In the genomic region with DNA sequence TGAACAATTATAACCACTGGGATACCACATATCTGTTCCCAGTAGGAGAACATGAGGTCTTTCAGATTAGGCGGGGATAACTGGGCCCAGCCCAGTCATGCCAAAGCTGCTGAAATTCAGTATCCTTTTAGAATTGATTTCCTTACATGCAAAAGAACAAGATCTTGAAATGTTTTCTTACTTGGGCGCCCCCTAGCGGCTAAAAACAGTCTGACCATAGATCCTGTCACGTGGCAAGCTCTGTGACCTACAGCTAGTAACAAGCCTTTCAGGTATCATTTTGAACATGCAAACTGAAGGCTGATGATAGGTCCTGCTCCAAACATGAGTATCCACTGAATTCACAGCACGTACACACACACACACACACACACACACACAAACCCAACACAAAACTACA, we compare ENCODE assay signal across 10 mouse cellular contexts. TPM values are rescaled to one million over a fixed set of nuclear protein-coding genes. Genes with fewer than 3 reads are reported as not detected.
DNase-seq lines count a peak whose midpoint lies in the region; ATAC-seq and TF ChIP-seq lines count a peak whose summit lies in the region.
"Had no signal": no experiment of that assay in that cellular context is flagged by ENCODE, and none has a peak within 500 bp of the region (broad histone marks: within the 10 kb centered on the region; RNA-seq: fewer than 3 reads in every experiment).

No protein-coding gene starts in this region.

- TF ChIP-seq POLR2A in bone marrow, adult 2 months (IDR thresholded peaks at IDR 0.05; ENCODE audit: borderline replicate concordance, control insufficient read depth, low read depth, low read length), result no peak

- no peak for TF ChIP-seq EP300 in liver, postnatal 0 days (IDR thresholded peaks at IDR 0.05; ENCODE audit: low read depth)

- DNase-seq in neural tube, embryonic 10.5 days (ENCODE audit: extremely low spot score, low spot score), result peak; percentile 74
- peak; percentile 75 to 91 for DNase-seq in frontal cortex, adult 2 months (ENCODE audit: extremely low spot score in 1 of 2, low spot score in 1 of 2)
- peak; percentile 81 to 91 for DNase-seq in kidney, postnatal 25 days
- DNase-seq in liver, postnatal 0 days, result peak; percentile 79
- DNase-seq in right cerebral cortex, postnatal 4 days, result peak; percentile 85

- TF ChIP-seq CTCF in bone marrow, adult 2 months (IDR thresholded peaks at IDR 0.05; ENCODE audit: control insufficient read depth, insufficient read depth, low read length), result peak; percentile 43
- TF ChIP-seq CTCF in liver, postnatal 0 days (IDR thresholded peaks at IDR 0.05; ENCODE audit: low read depth), result peak; percentile 72

- peaks cover 9% of the 10 kb centered on the region for H3K4me1 ChIP-seq in neural tube, embryonic 15.5 days
- H3K4me1 ChIP-seq in bone marrow, adult 2 months (ENCODE audit: control insufficient read depth, insufficient read depth, low read length), result peaks cover 3% of the 10 kb centered on the region; the same call in 1 of the 2 replicates
- H3K4me1 ChIP-seq in liver, postnatal 0 days (ENCODE audit: insufficient read depth), result peaks cover 6% of the 10 kb centered on the region
- H3K4me1 ChIP-seq: stomach, embryonic 15.5 days had no signal

- ATAC-seq in neural tube, embryonic 15.5 days (ENCODE audit: low FRiP score), result no peak
- ATAC-seq in liver, postnatal 0 days, result no peak
- ATAC-seq in megakaryocyte progenitor cell, adult 5-6 weeks (replicated peaks; ENCODE audit: poor library complexity), result no peak; the same call in 1 of the 2 replicates

- no peaks in the 10 kb centered on the region for H3K9me3 ChIP-seq in neural tube, embryonic 15.5 days (replicated peaks)
- H3K9me3 ChIP-seq in liver, postnatal 0 days (ENCODE audit: low read length), result no peaks in the 10 kb centered on the region
- H3K9me3 ChIP-seq: heart, embryonic 13.5 days; stomach, embryonic 15.5 days had no signal

- no peaks in the 10 kb centered on the region for H3K27me3 ChIP-seq in neural tube, embryonic 15.5 days (replicated peaks)
- H3K27me3 ChIP-seq in liver, postnatal 0 days (ENCODE audit: insufficient read depth, low read length), result 0 out of 2 replicates have a peak, but pooled peaks cover 2% of the 10 kb centered on the region
- H3K27me3 ChIP-seq: stomach, embryonic 15.5 days had no signal

- H3K36me3 ChIP-seq in neural tube, embryonic 15.5 days, result peaks cover 9% of the 10 kb centered on the region; the same call in 1 of the 2 replicates
- no peaks in the 10 kb centered on the region for H3K36me3 ChIP-seq in liver, postnatal 0 days (replicated peaks; ENCODE audit: insufficient read depth, low read length)
- H3K36me3 ChIP-seq: heart, embryonic 13.5 days; stomach, embryonic 15.5 days had no signal

- no peak overlapping the region for H3K4me2 ChIP-seq in neural tube, embryonic 15.5 days
- H3K4me2 ChIP-seq in liver, postnatal 0 days (ENCODE audit: low read depth, low read length), result no peak overlapping the region
- H3K4me2 ChIP-seq: heart, embryonic 13.5 days; stomach, embryonic 15.5 days had no signal

- whole genome bisulfite sequencing in neural tube, embryonic 15.5 days, result 20% methylated on average over 5 of the region's 5 CpGs
- 10% methylated on average over 5 of the region's 5 CpGs for WGBS in bone marrow, adult 2 months
- 10% methylated on average over 5 of the region's 5 CpGs for WGBS in liver, postnatal 0 days (ENCODE audit: insufficient replicate concordance)

- H3K9ac ChIP-seq in neural tube, embryonic 15.5 days (replicated peaks), result no peak overlapping the region
- no peak overlapping the region for H3K9ac ChIP-seq in liver, postnatal 0 days (replicated peaks)
- H3K9ac ChIP-seq: heart, embryonic 13.5 days; stomach, embryonic 15.5 days had no signal

- no peak overlapping the region for H3K4me3 ChIP-seq in neural tube, embryonic 15.5 days (replicated peaks)
- no peak overlapping the region for H3K4me3 ChIP-seq in bone marrow, adult 2 months (replicated peaks; ENCODE audit: control insufficient read depth, low read depth, low read length)
- H3K4me3 ChIP-seq in liver, postnatal 0 days (ENCODE audit: low read depth, low read length), result no peak overlapping the region
- H3K4me3 ChIP-seq: heart, embryonic 13.5 days; stomach, embryonic 15.5 days had no signal

- no peak overlapping the region for H3K27ac ChIP-seq in neural tube, embryonic 15.5 days (replicated peaks)
- H3K27ac ChIP-seq in bone marrow, adult 2 months (ENCODE audit: control insufficient read depth, insufficient read depth, low read depth, low read length, poor library complexity), result no peak overlapping the region
- H3K27ac ChIP-seq in liver, postnatal 0 days (ENCODE audit: low read depth), result no peak overlapping the region
- H3K27ac ChIP-seq: heart, embryonic 13.5 days; stomach, embryonic 15.5 days had no signal

RNA-seq across cellular contexts. Expression of a gene that starts 7.1 kb away (rescaled TPM):
- 195 and 223 TPM in 2 replicates for polyA plus RNA-seq in neural tube, embryonic 15.5 days (2015; fragmentation: Nextera tagmentation; extraction: Ambion mirVana)
- polyA plus RNA-seq in bone marrow, adult 2 months (2011; ENCODE audit: insufficient read depth, insufficient read length, low replicate concordance, missing spikeins), result 0.50 and 1.9 TPM in 2 replicates
- polyA plus RNA-seq in frontal cortex, adult 2 months (2012; rRNA removed), result 961 and 980 TPM in 2 replicates
- 0.04 TPM in 1 of 2 replicates, not detected in the other for polyA plus RNA-seq in liver, postnatal 0 days (2015; fragmentation: Nextera tagmentation; extraction: Ambion mirVana)
- not detected in 2 replicates for total RNA-seq in megakaryocyte progenitor cell, adult 5-6 weeks (2015)
- total RNA-seq in megakaryocyte progenitor cell, adult 5-6 weeks (2017), result 0.46 and 0.54 TPM in 2 replicates

RNA-seq across cellular contexts. Expression of a gene that starts 11.7 kb away (rescaled TPM):
- polyA plus RNA-seq in neural tube, embryonic 15.5 days (2015; fragmentation: Nextera tagmentation; extraction: Ambion mirVana), result 1.7 and 3.8 TPM in 2 replicates
- 10.7 and 22.4 TPM in 2 replicates for polyA plus RNA-seq in bone marrow, adult 2 months (2011; ENCODE audit: insufficient read depth, insufficient read length, low replicate concordance, missing spikeins)
- polyA plus RNA-seq in frontal cortex, adult 2 months (2012; rRNA removed), result 2.3 and 2.4 TPM in 2 replicates
- polyA plus RNA-seq in liver, postnatal 0 days (2015; fragmentation: Nextera tagmentation; extraction: Ambion mirVana), result 1.7 TPM in 2 replicates
- 3.9 and 4.8 TPM in 2 replicates for total RNA-seq in megakaryocyte progenitor cell, adult 5-6 weeks (2015)
- total RNA-seq in megakaryocyte progenitor cell, adult 5-6 weeks (2017), result 4.1 and 6.0 TPM in 2 replicates

RNA-seq across cellular contexts. Expression of a gene that starts 25.8 kb away (rescaled TPM):
- polyA plus RNA-seq in neural tube, embryonic 15.5 days (2015; fragmentation: Nextera tagmentation; extraction: Ambion mirVana), result 20.3 and 50.6 TPM in 2 replicates
- polyA plus RNA-seq in bone marrow, adult 2 months (2011; ENCODE audit: insufficient read depth, insufficient read length, low replicate concordance, missing spikeins), result 5.3 and 33.2 TPM in 2 replicates
- polyA plus RNA-seq in frontal cortex, adult 2 months (2012; rRNA removed), result 14.6 and 15.6 TPM in 2 replicates
- 25.7 TPM in 2 replicates for polyA plus RNA-seq in liver, postnatal 0 days (2015; fragmentation: Nextera tagmentation; extraction: Ambion mirVana)
- 115 and 133 TPM in 2 replicates for total RNA-seq in megakaryocyte progenitor cell, adult 5-6 weeks (2015)
- total RNA-seq in megakaryocyte progenitor cell, adult 5-6 weeks (2017), result 26.4 and 37.1 TPM in 2 replicates

RNA-seq across cellular contexts. Expression of a gene that starts 35.7 kb away (rescaled TPM):
- polyA plus RNA-seq in neural tube, embryonic 15.5 days (2015; fragmentation: Nextera tagmentation; extraction: Ambion mirVana), result 0.13 TPM in 1 of 2 replicates, not detected in the other
- polyA plus RNA-seq in bone marrow, adult 2 months (2011; ENCODE audit: insufficient read depth, insufficient read length, low replicate concordance, missing spikeins), result not detected in 2 replicates
- polyA plus RNA-seq in frontal cortex, adult 2 months (2012; rRNA removed), result 0.90 and 1.2 TPM in 2 replicates
- 2.4 TPM in 2 replicates for polyA plus RNA-seq in liver, postnatal 0 days (2015; fragmentation: Nextera tagmentation; extraction: Ambion mirVana)
- total RNA-seq in megakaryocyte progenitor cell, adult 5-6 weeks (2015), result not detected in 2 replicates
- total RNA-seq in megakaryocyte progenitor cell, adult 5-6 weeks (2017), result not detected in 2 replicates

RNA-seq across cellular contexts. Expression of a gene that starts 38.5 kb away (rescaled TPM):
- 0.24 and 0.35 TPM in 2 replicates for polyA plus RNA-seq in neural tube, embryonic 15.5 days (2015; fragmentation: Nextera tagmentation; extraction: Ambion mirVana)
- 0.22 and 0.32 TPM in 2 replicates for polyA plus RNA-seq in bone marrow, adult 2 months (2011; ENCODE audit: insufficient read depth, insufficient read length, low replicate concordance, missing spikeins)
- polyA plus RNA-seq in frontal cortex, adult 2 months (2012; rRNA removed), result 0.19 and 0.22 TPM in 2 replicates
- polyA plus RNA-seq in liver, postnatal 0 days (2015; fragmentation: Nextera tagmentation; extraction: Ambion mirVana), result 0.05 and 0.07 TPM in 2 replicates
- 0.24 and 0.47 TPM in 2 replicates for total RNA-seq in megakaryocyte progenitor cell, adult 5-6 weeks (2015)
- total RNA-seq in megakaryocyte progenitor cell, adult 5-6 weeks (2017), result 0.10 and 0.29 TPM in 2 replicates
- polyA plus RNA-seq: heart, embryonic 13.5 days; stomach, embryonic 15.5 days had no signal

Comparison
In these comparisons a context has a peak if more than half of its experiments do, and no peak if none do; other contexts are left out.
1. RNA of a gene that starts 7.1 kb away (polyA plus RNA-seq): 961 to 980 TPM in frontal cortex, adult 2 months and 195 to 223 TPM in neural tube, embryonic 15.5 days; 0.50 to 1.9 TPM in bone marrow, adult 2 months and 0.04 TPM in liver, postnatal 0 days; every median in the first group is over 10 times any median in the second.
2. Peak in every context shown above with its lines, with median percentiles within 50 percentile points of each other: DNase-seq.